Mouse (Mus musculus): Measurements from ENCODE around the gene Eya4.

Eya4 gene

GRCm38 (mm10) chr10:23233425-23233824 lies 117.2 kb downstream of the Eya4 start:
- no peak for DNase-seq (ENCODE audit: extremely low read depth, low read depth)

GRCm38 (mm10) chr10:23230863-23231262 lies 119.7 kb downstream of the Eya4 start:
- no peak for DNase-seq (ENCODE audit: extremely low read depth, low read depth)

- no peak for DNase-seq (ENCODE audit: extremely low read depth, low read depth)
Observed at GRCm38 (mm10) chr10:23223336-23223735, 127.2 kb downstream of the Eya4 start.

- DNase-seq (ENCODE audit: extremely low read depth, low read depth), result no peak
Observed at GRCm38 (mm10) chr10:23220432-23220831, 130.2 kb downstream of the Eya4 start.

GRCm38 (mm10) chr10:23216815-23217214 lies 133.8 kb downstream of the Eya4 start:
- DNase-seq (ENCODE audit: extremely low read depth, low read depth), result no peak

- no peak for DNase-seq (ENCODE audit: extremely low read depth, low read depth)
Observed at GRCm38 (mm10) chr10:23211381-23211780, 139.2 kb downstream of the Eya4 start.

GRCm38 (mm10) chr10:23203885-23204284 lies 146.7 kb downstream of the Eya4 start:
- no peak for DNase-seq (ENCODE audit: extremely low read depth, low read depth)

- DNase-seq (ENCODE audit: extremely low read depth, low read depth), result no peak
Observed at GRCm38 (mm10) chr10:23203144-23203838, 147.3 kb downstream of the Eya4 start.

- DNase-seq (ENCODE audit: extremely low read depth, low read depth), result no peak
Observed at GRCm38 (mm10) chr10:23202591-23202990, 148.0 kb downstream of the Eya4 start.

GRCm38 (mm10) chr10:23198251-23198650 lies 152.3 kb downstream of the Eya4 start:
- no peak for DNase-seq (ENCODE audit: extremely low read depth, low read depth)

- DNase-seq (ENCODE audit: extremely low read depth, low read depth), result no peak
Observed at GRCm38 (mm10) chr10:23196336-23196735, 154.2 kb downstream of the Eya4 start.

- no peak for DNase-seq (ENCODE audit: extremely low read depth, low read depth)
Observed at GRCm38 (mm10) chr10:23195337-23195736, 155.2 kb downstream of the Eya4 start.

GRCm38 (mm10) chr10:23189836-23190235 lies 160.8 kb downstream of the Eya4 start:
- DNase-seq (ENCODE audit: extremely low read depth, low read depth), result no peak

GRCm38 (mm10) chr10:23185391-23185790 lies 165.2 kb downstream of the Eya4 start:
- no peak for DNase-seq (ENCODE audit: extremely low read depth, low read depth)

- DNase-seq (ENCODE audit: extremely low read depth, low read depth), result no peak
Observed at GRCm38 (mm10) chr10:23181572-23182493, 168.8 kb downstream of the Eya4 start.

- DNase-seq (ENCODE audit: extremely low read depth, low read depth), result no peak
Observed at GRCm38 (mm10) chr10:23179285-23179684, 171.3 kb downstream of the Eya4 start.

- DNase-seq (ENCODE audit: extremely low read depth, low read depth), result no peak
Observed at GRCm38 (mm10) chr10:23177347-23178046, 173.1 kb downstream of the Eya4 start.

- no peak for DNase-seq (ENCODE audit: extremely low read depth, low read depth)
Observed at GRCm38 (mm10) chr10:23176666-23177346, 173.8 kb downstream of the Eya4 start.

GRCm38 (mm10) chr10:23171541-23171940 lies 179.0 kb downstream of the Eya4 start:
- no peak for DNase-seq (ENCODE audit: extremely low read depth, low read depth)

GRCm38 (mm10) chr10:23165089-23165642 lies 185.4 kb downstream of the Eya4 start:
- no peak for DNase-seq (ENCODE audit: extremely low read depth, low read depth)

- no peak for DNase-seq (ENCODE audit: extremely low read depth, low read depth)
Observed at GRCm38 (mm10) chr10:23159844-23160243, 190.7 kb downstream of the Eya4 start.
